Mouse (Mus musculus) layer of hippocampus, postnatal 25 days (tissue): Measurements from ENCODE around the gene Rhag. TPM values are rescaled to one million over a fixed set of nuclear protein-coding genes. Genes with fewer than 3 reads are reported as not detected.

Experiments
- DNase-seq, 2 experiments: peaks; one replicate each; pipeline ENCODE4 v3.0.0; 2022; ENCODE audit warnings: mixed read lengths in 2 of 2, low spot score in 1 of 2; ENCODE audit errors: extremely low spot score in 1 of 2
- total RNA-seq, 2 experiments: library from RNA; stranded (reverse); gene quantifications; 2 replicates each; pipeline ENCODE4 v1.2.3; 2021

Rhag gene
- total RNA-seq, 2 experiments from 2014 or later, result not detected

DNA sequence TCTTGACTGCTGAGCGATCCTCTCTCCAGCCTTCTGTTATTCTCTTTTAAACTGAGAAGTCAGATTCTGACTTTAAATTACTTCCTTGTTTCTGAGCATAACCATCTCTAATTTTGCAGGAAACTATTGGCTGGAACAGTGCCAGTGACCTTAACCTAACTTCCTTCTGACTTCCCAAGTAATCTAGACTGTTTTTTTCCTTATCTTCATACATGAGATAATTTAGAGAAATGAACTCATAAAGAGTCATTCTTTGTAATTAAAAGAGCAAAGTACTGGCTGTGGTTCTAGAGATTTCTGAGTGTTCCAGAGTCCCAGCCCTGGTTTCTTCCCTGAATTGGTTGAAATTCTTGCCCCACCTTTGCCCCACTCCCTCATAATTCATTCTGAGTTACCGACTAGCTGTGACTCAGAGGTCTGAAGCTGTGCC is 62.7 kb downstream of the Rhag start:
- no peak for DNase-seq

DNA sequence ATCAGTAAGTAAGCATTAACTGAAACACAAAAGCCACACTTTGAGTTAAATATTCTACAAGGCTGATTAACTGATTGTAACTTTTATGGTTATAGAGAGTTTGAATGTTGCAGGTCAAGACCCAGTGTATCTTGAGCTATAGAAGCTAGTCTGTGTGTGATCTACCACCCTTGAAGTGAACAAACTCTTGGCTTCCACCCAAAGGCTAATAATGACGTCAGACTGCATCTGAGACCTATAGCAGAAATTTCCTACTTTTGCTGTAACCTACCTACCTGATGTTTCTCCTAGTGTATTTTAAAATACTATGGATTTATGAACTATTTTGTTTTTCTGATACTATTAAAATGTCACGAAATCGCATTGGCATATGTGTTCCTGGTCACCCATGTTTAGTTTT is 63.8 kb downstream of the Rhag start:
- no peak for DNase-seq

DNA sequence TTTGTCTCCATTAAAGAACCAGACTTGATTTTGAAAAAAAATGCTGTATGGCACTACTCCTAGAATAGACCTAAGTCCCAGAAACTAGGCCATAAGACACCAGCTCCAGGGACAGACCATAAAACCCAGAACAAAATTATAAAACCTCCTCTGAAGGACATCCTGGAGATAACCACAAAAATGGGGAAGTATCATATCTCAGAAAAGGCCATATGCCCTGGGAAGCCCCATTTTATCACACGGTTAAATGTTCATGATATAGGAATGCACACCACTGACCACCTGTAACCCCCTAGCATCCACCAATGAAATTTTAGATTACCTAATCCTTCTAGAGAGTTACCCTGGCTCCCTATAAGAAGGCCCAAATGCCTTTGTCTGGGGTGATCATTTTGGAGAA is 64.6 kb downstream of the Rhag start:
- DNase-seq, result no peak

DNA sequence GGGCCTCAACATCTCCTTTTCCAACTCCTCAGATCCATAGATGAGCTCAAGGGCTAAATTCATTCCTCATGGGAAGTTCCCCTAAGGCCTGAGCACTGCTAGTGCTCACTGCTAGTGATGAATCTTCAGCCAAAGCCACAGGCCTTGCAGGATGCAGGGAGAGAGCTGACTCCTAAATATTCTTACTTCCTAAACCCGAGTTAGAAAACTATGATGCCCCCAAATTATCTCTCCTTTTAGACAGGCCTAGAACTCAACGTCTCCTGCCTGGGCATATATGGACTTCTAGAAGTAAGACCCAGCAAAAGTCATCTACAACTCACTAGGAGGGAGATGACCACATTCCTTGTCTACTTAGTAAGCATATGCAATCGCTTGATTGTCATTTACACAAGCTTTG is 66.8 kb downstream of the Rhag start:
- DNase-seq, result no peak

DNA sequence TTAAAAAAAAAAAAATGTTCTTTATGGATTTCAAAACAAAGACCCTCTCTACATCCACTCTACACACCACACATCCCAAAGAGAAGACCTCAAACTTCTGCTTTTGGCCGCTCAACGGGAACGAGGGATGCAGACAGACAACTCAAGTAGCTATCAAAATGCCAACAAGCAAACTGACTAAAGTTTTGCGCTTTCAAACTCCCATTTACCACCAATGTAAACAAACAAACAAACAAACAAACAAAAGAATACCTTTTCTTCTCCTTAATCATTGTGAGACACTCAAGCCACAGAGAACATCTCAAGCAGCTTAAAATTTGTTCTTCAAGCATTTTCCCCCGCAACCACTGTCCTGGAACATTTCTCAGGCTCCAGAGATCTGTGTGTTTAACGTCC is 68.6 kb downstream of the Rhag start:
- no peak for DNase-seq

DNA sequence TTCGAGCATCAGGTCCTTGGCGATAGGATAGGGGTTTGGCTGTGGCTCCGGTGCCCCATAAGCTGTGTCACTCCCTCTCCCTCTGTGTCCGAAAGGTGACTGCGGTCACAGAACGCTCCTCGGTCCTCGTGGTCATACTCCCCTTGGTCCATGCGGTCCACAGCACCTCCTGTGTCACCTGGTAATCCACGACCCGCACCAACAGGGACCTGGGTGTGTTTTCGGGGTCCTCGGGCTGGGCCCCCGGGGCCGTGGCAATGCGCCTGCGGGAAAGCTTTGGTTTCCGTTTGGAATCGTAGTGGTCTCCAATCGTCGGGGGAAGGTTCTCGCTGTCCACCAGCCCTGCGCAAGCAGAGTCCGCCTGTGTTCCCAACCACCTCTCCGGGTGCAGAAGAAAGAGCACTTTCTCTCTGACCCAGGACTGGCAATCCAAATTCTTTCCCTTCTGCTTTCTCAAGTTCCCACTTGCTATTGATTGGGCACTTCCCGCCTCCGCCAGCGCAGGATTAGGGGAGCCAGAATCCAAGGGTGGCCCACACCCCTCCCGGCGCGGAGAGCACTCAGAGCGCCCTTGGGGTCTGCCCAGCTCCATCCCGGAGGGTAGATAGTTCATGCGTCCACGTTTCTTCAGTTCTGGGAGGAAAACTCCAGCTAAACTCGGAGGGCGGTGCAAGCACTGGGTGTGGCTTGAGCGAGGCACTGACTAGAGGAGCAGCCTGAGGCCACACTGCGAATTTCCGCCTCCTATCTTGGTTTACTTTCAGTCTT is 69.2 kb downstream of the Rhag start, which contains the start of gene 9130008F23Rik:
TSS of gene 9130008F23Rik (minus strand) at position 636 of the 768 bp plus-strand sequence.
- peak; percentile 5 to 11 for DNase-seq

DNA sequence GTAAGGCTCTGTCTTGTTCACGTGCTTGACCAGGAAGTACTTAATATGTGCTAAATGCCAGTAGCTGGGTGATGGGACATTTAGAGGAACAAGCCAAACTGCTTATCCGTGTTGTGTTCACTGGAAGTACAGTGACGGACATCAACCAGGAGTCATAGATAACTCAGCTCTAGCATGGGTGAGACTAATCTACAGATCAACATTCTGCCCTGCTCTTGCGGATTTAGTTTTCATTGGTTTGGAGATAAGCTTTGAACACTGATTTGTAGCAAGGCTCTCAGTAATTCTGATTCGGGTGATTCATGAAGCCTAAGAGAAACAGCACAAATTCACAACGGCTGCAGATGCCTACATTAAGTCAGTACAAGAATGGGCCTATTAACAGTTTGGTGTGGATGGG is 71.2 kb downstream of the Rhag start:
- DNase-seq, result no peak

DNA sequence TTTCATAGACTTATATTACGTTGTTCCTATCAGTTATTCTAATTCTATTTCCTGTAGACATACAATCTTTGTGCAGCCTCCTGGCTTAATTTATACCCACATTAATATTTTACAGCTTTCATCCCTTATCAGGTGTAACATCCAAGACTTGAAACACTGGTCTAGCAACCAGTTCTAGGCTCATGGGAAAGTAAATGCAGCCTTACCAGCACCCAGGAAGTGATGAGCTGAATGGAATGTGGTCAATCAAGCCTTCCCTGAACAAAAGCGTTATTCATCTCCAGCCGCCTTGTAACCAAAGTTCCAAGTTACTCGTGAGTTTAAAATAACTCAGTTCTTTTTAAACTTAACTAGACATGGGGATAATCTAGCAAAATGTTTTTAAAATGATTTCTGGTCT is 74.2 kb downstream of the Rhag start:
- DNase-seq, result no peak

DNA sequence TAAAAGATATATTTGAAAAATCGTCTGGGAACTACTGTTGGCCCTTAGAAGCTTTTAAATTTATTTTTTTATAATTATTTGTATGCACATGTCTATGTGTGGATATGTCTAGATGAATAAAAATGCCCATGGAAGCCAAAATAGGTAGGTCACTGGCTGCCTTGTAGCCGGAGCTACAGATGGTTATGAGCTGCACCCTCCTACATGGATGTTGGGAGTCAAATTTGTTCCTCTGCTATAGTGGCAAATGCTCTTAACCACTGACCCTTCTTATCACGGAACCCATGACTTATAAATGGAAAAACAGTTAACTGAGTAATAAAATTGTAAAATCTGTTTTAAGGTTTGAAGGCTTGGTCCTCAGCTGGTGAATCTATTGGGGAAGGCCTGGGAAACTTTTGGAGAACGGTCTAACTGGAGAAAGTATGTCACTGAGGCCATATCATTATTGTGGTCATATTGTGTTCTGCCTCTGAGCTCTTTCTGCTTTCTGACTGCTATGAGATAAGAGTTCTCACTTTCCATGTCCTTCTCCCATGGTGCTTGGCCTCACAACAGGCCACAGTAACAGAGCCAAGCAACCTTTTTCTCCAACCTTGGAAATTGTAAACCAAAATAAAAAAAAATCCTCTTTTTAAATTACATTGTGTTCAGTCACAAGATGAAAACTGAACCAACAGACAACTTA is 77.1 kb downstream of the Rhag start:
- DNase-seq, result no peak

Other genes starting within 250 kb of the Rhag start
- not detected for gene Esp6, start 249.6 kb upstream of the Rhag start, total RNA-seq
- gene Esp4, start 212.5 kb upstream of the Rhag start, total RNA-seq, result not detected
- gene Esp3, start 179.1 kb upstream of the Rhag start, total RNA-seq, result not detected
- gene Esp1, start 84.0 kb upstream of the Rhag start, total RNA-seq, result not detected
- gene Crisp2, start 4.1 kb upstream of the Rhag start, total RNA-seq, result not detected
- gene 9130008F23Rik, start 69.4 kb downstream of the Rhag start, total RNA-seq, result under 1 TPM; 0.21 to 0.22 TPM
- not detected for gene Glyatl3, start 103.2 kb downstream of the Rhag start, total RNA-seq
- gene Mut, start 123.6 kb downstream of the Rhag start, total RNA-seq, result 10 to 100 TPM; 43.8 to 49.5 TPM
- 1 to 10 TPM; 3.4 to 4.0 TPM for gene Cenpq, start 123.9 kb downstream of the Rhag start, total RNA-seq